Mouse (Mus musculus): ENCODE data around the gene Alkbh3.

GRCm38 (mm10) chr2:94001918-94002317 lies 8.7 kb downstream of the Alkbh3 start:
- TF ChIP-seq CTCF (IDR thresholded peaks at IDR 0.05; ENCODE audit: low read depth, low read length) (no peak), GATA1 (IDR thresholded peaks at IDR 0.05; ENCODE audit: borderline replicate concordance, low read length) (no peak)

Data from G1E (cell line).